Mouse (Mus musculus) E14TG2a.4 (cell line): Measurements from ENCODE around the gene Ech1.

Experiments used
- CTCF ChIP-seq: conservative IDR thresholded peaks from 2 replicates; pipeline ENCODE4 v1.5.1; 2014; ENCODE audit warnings: low read length
- POU5F1 ChIP-seq: IDR thresholded peaks from 2 replicates; pipeline ENCODE4 v1.6.1; 2014; ENCODE audit warnings: low read length, borderline replicate concordance

DNA sequence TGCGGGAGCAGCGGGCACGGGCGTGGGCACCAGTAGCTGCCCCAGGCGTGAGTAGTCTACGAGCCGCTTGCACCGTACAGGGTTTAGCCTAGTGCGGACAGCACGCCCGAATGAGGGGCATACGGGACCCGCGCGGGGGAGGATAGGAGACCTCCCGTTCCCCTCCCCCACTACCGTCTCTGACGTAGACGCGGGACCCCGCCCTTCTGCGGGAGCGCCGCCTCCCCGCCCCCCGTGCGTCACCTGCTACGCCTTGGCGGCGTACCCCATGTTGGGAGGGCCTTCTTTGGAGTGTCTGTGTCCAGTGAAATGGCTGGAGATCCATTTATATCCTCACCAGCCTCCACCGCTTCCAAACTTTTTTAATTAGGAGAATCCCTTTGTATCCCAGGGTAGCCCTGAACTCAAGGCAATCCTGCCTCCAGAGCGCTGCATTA is 16.0 kb upstream of the Ech1 start:
- TF ChIP-seq CTCF (no peak), POU5F1 (no peak)
